Mouse (Mus musculus) C2C12 (cell line): ENCODE measurements around the gene Cd300a.

ENCODE experiments used
- CEBPB ChIP-seq: IDR thresholded peaks from one replicate; pipeline ENCODE4 v1.6.1; 2011; ENCODE audit warnings: low read depth, mild to moderate bottlenecking, control low read depth, moderate library complexity
- CTCF ChIP-seq: IDR thresholded peaks from one replicate; pipeline ENCODE4 v1.5.1; 2011; ENCODE audit not compliant: control insufficient read depth, insufficient read depth, insufficient read length
- MAX ChIP-seq: IDR thresholded peaks from one replicate; pipeline ENCODE4 v1.6.1; 2011; ENCODE audit warnings: mild to moderate bottlenecking, control low read depth
- MYOG ChIP-seq: IDR thresholded peaks from one replicate; pipeline ENCODE4 v1.6.1; 2011; ENCODE audit not compliant: control insufficient read depth, insufficient read length; ENCODE audit errors: extremely low read depth
- USF1 ChIP-seq: IDR thresholded peaks from one replicate; pipeline ENCODE4 v1.6.1; 2011; ENCODE audit warnings: low read depth, mild to moderate bottlenecking, control low read depth, moderate library complexity

GRCm38 (mm10) chr11:114846336-114846735 lies 43.5 kb upstream of the Cd300a start:
- TF ChIP-seq MAX (no peak), CTCF (no peak), USF1 (no peak), CEBPB (no peak), MYOG (no peak)
